Mouse (Mus musculus) retina, adult 2 months (tissue): ENCODE data around the gene Hs6st2.

Experiments used
- DNase-seq: peaks from one replicate; pipeline ENCODE4 v3.0.0-alpha.2; 2012; ENCODE audit warnings: low read depth, low spot score

Gene Hs6st2

DNA sequence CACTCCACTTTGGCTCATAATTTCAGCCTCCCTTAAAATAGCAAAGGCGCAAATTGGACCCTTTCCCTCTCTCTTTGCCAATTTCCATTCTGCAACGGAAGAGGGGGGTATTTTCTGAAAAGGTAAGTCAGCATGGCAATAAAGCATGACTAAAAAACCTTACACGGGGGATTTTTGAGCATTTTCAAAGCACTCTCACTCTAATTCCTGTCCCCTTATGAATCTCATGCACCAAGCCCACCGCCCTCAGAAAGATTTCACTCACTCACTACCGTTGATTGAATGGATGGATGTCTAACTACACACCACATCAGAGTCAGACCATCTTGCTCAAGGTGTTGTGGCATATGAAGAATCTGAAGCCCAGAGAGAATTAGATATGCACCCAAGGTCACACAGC lies at the start of gene Hs6st2:
TSS of gene Hs6st2 (minus strand) at position 101 of the 400 bp plus-strand sequence.
- DNase-seq = no peak

DNA sequence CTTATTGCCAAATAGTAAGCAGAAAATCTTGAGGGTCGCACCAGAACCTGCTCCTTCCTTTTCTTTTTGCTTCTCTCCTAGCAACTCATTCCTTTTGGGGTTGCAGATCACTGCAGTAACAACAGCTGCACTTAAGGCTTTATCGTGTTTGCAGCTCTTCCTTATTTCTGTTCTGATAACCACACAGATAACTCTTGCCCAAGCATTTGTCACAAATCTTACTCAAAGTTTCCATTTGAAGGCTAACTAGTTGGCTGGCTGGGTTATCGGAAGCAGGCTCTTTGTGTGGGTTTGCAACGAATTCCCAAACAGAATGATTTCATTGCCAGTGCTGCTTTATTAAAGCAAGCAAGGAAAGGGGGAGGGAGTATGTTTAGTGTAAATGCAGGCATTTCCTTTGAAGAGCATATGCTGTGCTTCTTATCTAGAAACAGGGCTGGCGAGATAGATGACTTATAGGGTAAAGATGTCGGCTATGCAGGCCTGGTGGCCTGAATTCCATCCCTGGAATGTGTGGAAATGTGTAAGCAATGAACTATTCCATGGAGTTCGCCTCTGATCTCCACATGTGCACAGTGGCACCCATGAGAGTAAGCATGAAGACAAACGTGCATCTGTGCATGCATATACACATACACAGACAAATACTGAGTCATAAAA lies 32.6 kb upstream of the Hs6st2 start:
- no peak for DNase-seq

DNA sequence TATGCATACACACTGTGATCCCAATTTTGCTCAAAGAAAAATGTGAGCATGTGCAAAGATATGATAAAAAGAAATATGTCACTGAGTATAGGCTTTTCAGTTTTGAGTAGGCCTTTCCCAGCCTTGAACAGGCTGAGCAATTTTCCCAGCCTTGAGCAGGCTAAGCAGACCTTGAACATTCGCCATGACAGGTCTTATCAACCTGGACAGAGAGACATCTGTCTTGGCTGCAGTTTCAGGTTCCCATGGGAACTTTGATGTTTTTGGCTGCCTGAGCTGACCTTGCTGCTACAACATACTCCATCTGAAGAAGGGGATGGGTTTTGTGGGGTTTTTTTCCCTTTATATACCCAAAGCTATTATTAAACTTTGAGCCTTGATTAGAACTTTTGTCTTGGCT lies 31.3 kb upstream of the Hs6st2 start:
- DNase-seq = no peak

DNA sequence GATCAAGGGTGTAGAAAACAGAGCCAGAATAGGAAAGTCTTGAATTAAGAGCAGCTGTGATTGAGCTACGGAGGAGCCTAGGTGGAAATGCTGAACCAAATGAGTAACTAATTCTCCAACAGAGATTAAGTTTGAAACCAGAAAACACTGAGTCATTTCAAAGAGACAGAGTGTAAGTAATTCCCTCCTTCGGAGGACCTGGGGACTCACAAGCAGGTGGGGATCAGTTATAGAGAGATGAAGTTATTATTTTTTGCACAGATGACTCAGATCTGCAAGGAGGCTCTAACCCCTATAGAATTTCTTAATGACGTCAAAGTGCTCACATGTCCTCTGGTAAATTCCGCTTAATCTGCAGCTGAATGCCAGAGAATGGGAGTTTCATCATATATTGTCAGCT lies 21.2 kb upstream of the Hs6st2 start:
- DNase-seq = no peak

DNA sequence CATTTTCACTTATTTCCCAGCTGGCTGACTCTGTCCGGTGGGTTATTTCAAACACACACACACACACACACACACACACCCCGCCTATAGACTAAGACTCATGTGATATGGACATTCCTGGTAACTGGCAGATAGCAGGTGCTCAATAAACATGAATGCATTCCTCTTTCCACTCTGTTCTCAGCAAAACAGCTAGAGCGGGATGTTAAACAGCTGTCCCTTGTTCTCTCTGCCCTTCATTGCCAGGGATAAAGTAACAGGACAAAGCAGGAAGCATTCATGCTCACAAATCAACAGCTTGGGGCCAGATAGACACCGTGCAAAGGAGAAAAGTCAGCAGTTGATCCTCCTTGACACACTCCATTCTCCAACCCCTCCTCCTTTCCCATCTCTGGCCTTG lies 17.4 kb upstream of the Hs6st2 start:
- DNase-seq = no peak

DNA sequence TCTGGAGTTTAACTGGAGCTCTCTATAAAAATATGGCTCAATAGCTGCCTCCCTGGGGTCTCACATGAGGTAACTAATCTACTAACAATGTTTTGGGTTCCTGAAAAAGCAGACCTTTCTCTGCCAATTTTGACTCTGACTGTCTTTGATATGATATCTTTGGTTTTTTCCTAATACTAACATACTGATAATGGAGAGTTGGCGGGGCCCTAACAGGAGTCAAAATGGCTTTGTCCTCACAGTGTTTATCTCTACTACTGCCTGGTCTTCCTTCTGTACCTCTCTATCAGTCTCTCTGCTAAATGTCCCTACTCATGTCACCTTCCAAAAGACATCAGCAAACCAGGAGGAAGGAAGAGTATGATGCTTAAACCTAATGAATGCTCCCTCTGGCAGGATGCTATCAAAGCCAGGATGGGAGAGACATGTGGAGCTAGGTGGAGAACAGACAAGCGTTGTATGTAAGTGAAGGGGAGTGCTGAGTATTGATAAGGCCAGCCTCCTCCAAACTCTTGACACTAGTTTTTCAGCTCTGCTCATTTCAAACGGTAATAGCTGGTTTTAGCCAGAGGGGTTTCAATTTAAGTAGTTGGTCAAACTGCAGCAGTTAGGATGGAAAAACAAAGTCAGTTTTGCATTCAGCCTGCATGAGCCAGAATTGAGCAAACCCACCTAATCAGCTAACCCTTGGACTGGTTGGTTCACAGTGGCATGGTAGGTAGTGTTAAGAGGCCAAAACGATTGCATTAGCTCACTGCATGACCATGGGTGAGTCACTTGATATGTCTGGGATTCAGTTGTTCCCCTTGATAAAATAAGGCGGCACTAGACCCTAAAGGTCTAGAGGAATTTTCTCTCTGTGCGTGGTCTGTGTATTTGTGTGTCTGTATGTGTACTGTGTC lies 4.6 kb upstream of the Hs6st2 start:
- DNase-seq = no peak

DNA sequence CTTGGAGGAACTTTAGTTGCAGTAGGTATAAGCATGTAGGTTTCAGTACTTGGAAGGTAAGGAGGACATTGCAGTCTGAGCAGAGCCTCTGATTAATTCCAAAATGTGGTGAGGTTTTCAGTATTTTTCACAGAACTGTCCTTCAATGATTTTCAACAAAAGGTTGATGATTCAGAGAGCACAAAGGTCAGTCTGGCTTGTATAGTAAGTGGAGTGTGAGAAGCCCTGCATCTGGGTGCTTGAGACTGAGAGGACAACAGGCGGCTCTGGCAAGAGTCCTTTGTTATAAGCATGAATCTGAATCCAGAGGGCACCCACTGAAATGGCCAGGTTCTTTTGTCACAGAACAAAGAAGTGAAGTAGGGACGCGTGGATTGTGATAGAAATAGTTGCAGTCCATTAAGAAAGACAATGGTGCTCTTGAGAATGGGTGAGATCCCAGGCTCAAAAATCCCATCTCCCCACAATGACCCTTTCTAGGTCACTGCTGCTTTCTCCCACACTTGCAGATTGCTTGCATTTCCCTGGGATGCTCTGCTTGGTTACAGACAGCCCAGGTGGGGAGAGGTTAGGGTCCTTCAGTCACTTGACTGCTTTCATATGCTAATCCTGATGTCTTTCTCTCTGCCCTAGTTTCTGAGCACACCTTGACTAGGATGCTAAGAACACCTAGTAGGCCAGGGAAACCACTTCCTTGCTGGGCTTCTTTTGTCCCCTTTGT lies 2.8 kb upstream of the Hs6st2 start:
- no peak for DNase-seq

DNA sequence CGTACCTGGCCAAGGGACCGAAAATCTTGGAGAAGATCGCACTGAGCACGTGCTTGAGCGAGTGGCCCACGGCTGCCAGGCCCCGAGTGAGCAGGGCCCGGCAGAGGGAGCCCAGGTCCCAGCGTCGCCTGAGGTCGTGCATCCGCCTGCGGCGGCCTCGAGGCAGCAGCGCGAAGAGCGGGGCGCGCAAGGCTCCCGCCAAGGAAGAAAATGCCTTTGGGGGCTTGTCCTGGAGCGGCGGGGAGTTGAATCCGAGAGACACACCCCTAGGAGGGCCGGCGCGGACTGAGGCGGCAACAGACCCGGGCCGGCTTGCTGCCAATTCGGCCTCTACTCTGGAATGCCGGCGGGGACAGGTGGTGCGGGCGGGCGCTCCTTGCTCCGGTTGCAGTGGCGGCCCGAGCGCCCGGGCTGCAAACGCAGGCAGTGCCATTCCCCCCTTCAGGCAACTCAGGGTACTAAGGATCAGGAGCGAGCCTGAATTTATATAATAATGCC lies 437 bp downstream of the Hs6st2 start:
- DNase-seq = no peak

DNA sequence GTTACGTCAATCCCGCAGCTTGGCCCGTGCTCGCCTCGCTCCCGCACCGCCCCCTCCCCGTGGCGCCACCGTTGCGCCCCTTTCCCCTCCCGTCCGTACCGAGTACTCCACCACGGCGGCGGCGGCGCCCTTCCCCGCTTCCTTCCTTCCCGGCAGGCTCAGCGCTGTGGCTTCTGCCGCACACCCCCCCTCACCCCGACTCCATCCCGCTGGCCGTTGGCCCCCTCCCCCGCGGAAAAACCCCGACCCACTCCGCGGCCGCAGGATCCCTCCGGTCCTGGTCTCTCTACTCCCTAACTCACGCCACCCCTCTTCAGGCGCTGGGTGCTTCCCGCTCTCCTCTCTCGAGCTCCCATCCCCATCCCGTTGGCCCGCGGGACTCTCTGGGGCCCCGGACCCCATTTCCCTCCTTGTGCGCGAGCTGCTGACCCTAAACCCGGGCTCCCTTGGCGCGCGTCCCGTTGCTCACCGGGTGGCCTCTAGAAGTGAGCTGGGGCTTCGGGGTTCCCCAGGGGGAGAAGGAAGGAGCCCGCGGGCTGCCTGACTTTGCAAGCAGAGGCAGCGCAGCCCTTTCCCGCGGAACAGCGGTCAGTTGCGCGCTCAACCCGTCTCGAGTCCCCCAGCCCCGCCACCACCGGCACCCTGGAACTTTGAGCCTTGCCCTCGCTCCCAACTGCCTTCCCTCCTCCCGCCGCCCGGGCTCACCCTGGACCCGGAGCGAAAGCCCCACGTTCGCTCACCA lies 1.1 kb downstream of the Hs6st2 start:
- no peak for DNase-seq

DNA sequence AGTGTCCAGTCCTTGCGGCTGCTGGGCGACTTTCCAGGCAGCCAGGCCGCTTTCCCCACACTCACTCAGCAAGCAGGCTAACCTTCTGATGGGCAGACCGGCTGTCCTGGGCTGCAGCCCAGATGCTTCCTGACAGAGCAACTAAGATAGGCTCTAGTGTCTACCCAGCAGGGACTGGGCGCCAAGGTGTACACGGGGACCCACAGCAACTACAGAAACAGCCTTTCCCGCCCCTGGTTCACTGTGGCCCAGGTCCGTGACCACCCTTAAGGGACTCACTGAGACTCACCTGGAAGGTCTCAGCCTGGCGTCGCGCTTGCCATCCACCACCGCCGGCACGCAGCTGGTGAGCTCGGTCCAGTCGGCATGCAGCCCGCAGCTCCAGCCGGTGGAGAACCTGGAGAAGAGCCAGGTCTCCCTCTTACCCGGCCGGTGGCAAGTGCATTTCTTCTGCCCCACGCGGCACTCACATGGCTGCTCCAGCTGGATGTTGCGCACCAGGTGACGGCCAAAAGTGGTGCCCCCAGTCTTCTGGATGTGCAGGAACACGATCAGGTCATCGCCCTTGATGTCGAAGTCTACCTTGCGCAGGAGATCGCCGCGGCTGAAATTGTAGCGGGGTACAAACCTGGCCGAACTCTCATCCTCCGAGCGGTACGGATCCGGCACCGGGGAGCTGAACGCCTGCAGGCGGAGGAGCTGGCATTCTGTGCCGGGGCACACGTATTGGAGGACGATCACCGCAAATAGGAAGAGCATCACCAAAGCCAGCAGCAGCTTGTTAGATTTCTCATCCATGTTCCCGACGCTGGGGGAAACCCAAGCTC lies 1.8 kb downstream of the Hs6st2 start:
- DNase-seq = no peak

DNA sequence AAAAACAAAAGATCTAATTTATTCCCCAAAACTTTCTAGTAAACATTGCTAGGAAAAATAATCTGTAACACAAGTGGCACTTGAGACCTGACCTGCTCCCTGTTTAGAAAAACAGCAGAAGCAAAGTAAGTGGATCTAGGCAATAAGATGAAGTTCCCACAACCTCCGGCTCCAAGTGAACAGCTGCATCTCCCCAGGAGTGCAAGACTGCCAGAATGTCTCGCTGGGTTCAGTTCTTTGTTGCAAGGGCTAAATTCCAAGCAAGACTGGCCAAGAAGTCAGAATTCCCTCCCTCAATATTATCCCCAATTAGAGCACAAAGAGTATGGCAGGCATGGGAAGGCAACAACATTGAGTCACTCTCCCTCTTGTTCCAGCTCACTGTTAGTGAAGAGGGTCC lies 23.4 kb downstream of the Hs6st2 start:
- no peak for DNase-seq

DNA sequence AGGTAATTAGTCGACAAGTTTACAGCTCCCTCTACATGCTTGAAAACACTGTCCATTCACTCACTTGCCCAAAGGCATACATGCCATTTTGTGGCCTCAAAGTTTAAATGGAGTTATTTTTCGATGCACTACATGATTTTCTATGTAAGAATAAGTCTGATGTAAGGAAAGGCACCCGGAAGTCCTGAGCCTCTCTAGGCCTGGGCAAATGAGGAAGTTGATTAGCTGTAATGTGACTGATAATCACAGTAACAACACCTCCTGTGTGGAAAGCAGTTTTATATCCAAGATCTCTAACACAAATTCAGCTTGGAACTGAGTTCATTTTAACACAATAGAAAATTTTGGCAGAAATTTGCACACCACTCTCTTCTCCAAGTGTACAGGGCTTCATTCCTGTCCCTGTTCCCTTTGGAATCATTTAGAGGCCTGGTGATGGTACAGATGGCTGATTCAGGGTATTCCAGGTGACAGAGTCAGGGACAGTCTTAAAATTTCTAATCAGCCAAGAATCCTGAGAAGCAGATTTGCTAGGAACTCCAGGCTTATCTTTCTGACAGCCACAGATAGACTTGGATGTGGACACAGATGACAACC lies 38.9 kb downstream of the Hs6st2 start:
- no peak for DNase-seq

DNA sequence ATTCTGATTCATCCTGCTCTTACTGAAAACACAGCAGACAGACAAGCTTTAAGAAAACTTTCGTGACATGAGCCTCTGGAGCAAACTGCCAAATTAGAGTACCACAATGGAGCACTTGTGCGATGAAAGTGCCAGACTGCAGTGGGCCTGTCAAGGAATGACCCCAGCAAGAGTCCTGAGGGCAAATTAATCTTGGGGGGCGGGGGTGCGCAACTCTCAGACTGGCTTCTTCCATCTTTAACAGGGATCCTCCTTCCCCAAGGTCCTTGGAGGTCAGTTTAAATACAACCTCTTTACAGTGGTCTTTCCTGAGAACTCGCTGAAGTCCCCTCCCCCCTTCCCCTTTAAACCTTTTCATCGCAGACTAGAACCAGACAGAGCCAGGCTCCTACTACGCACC lies 45.9 kb downstream of the Hs6st2 start:
- DNase-seq = no peak

DNA sequence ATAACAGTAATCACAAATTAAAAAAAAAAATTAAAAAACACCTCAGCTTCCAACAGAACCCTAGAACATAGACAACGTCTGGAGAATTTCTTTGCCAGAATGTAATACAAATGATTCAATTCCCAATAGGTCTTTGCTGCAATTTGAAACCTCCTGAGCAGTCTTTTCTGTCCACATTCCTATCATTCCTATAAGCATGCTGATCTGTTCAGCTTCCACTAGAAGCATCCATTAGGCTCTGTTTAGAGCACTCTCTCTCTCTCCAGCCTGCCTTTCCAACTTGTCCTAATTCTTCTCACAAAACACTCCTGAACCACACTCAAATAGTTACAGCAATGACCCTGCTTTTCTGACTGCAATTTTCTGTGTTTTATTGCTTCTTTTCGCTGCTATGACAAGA lies 50.3 kb downstream of the Hs6st2 start:
- DNase-seq = no peak

DNA sequence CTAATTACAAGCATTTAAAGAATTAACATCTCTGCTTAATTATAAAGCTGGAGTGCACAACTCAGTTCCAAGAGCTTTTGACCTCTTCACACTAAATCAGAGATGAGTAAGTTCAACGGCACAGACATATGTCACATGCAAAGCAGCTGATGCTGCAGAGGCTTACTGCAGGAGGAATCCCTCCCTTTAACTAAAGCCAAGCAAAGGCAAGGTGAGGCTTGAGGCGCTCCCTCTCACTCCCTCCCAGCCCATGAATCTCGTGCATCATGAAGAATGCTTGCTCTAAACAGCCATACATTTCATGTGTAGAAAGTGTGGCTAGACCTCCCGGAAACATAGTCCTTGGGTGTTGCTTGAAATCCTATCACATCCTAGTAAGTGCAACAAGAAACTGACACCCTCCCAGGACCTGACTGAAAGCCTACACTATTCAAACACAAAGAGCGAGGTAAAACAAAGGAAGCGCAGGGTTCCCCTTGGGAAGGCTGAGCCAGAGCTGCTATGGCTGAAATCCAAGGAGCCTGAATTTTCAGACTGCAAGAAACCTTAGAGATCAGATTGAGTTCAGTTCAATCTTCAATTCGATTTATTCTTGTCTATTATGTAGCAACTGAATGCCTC lies 67.2 kb downstream of the Hs6st2 start:
- DNase-seq = no peak

DNA sequence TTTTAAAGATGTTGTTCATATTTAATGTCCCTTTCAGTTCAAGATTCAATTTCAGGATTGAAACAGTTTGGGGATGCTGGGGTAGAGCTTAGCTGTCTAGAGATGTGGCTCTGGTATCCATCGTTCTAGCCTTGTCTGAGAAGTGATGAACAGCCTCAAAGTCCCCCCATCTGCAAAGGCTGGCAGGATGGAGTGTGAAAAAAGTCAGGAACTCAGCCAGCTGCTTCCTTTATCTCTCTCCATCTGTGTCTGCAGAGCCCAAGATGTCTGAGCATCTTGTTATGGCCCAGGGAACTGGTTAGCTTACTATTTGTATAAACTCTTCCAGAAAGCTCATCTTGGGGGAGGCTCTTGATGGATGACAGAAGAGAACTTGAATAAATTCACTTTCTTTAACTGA lies 70.9 kb downstream of the Hs6st2 start:
- DNase-seq = no peak

DNA sequence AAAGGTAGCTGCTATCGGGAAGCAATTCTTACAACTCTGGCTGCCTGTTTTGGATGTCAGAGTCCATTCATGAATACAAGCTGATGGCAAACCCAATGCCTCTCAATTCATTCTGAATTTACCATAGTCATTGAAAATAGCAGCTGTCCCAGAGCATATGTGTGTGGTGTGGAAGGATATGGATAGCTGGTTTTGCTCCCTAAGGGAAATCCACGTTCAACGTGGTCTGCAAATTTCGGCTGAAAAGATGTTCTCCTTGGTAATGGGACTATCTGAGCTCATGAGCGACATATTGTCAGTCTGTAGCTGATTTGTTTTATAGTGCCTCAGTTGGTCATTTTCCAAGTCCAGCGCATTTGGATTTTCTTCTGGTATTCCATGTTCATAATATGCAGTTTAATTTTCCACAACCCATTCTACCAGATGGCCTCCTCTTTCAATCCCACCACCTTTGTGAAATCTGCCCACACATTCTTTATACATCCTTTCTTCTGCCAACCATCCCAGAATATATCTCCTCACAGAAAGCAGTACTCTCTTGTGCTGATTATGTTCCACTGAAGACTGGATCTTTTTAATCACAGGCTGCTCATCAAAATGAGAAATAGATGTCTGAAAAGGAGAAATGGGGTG lies 75.3 kb downstream of the Hs6st2 start:
- no peak for DNase-seq

DNA sequence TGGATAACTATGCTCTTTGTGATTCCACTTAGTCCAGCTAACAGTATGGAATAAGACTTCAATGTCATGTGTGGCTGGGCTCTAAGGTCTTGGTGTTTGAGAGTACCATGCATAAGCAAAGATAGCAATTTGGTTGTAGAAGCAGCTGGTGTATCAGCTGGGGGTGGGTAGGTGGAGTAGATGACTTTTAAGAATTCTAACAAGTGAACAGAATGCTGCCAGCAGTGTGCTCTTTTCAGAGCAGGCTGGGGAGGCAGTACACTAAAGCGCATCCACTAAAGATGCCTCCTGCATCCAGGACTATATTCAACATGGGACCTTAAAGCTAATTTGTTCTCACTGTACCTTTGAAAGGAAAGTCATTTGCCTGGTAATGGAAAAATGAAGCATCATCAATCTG lies 88.9 kb downstream of the Hs6st2 start:
- no peak for DNase-seq

DNA sequence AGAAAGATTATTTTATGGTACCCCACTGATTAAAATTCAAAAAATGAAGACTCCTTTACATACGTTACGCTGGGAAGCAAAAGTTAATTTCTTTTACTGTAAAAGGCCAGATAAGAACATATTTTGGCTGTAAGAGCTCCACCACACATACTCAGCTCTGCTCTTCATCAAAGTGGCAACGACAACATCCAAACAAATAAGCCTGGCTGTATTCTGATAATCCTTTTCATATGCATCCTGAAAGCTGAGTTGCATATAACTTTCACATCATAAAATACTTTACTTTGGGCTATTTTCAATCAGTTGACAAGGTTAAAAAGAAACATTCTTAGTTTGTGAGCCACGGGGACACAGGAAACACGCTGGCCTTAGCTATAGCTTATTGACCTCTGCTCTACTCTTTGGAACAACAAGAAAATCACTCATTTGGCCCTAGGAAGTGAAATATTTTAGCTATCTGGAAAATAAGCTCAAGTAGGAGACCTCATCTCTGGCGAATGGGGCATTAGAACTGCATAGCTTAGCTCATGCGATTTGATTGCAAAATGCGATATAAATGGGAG lies 91.1 kb downstream of the Hs6st2 start:
- DNase-seq = no peak
